Mouse (Mus musculus) small intestine, adult 2 months (tissue): ENCODE measurements around the gene 4931428F04Rik. TPM values are rescaled to one million over a fixed set of nuclear protein-coding genes. Genes with fewer than 3 reads are reported as not detected.
A peak's percentile ranks its signal among the peaks of the same experiment; 100 is the strongest.

Source experiments
- H3K27ac ChIP-seq: fragments of 200-500 bp; 2 replicates; pipeline ENCODE4 v1.5.1; 2012; ENCODE audit warnings: low read depth, low read length, control low read depth, inconsistent platforms; ENCODE audit not compliant: insufficient read depth
- H3K27me3 ChIP-seq: fragments of 200-500 bp; 2 replicates; pipeline ENCODE4 v1.6.1; 2012; ENCODE audit warnings: mild to moderate bottlenecking, moderate library complexity, low read length, inconsistent platforms; ENCODE audit not compliant: control insufficient read depth, insufficient read depth
- H3K36me3 ChIP-seq: fragments of 200-500 bp; 2 replicates; pipeline ENCODE4 v1.6.1; 2012; ENCODE audit warnings: mild to moderate bottlenecking, low read length, control low read depth, inconsistent platforms; ENCODE audit not compliant: control insufficient read depth, insufficient read depth
- H3K4me1 ChIP-seq: fragments of 200-500 bp; 2 replicates; pipeline ENCODE4 v1.6.1; 2012; ENCODE audit warnings: low read length, inconsistent platforms, mixed read lengths; ENCODE audit not compliant: control insufficient read depth, insufficient read depth, insufficient read length
- H3K4me3 ChIP-seq: fragments of 200-500 bp; 2 replicates; pipeline ENCODE4 v1.5.1; 2012; ENCODE audit warnings: low read depth, mild to moderate bottlenecking, control low read depth, inconsistent platforms, low read length, moderate library complexity
- CTCF ChIP-seq: fragments of 200-500 bp; IDR thresholded peaks from 2 replicates; pipeline ENCODE4 v1.5.1; 2012; ENCODE audit warnings: low read depth, mild to moderate bottlenecking, control low read depth, inconsistent platforms, low read length, moderate library complexity, mixed read lengths; ENCODE audit not compliant: insufficient replicate concordance, insufficient read length; ENCODE audit errors: extremely low read depth
- POLR2A ChIP-seq: fragments of 200-500 bp; IDR thresholded peaks from 2 replicates; pipeline ENCODE4 v1.6.1; 2012; ENCODE audit warnings: low read depth, mild to moderate bottlenecking, control low read depth, inconsistent platforms, low read length, moderate library complexity
- WGBS: fragments of 180-500 bp; shearing (Covaris S2); methylation state at CpG from one replicate; pipeline ENCODE4 v1.1.7; 2018; 5-methylcytosine and 5-hydroxymethylcytosine counted together
- polyA plus RNA-seq: library from polyadenylated mRNA; depleted of rRNA; stranded (reverse); fragments of >200 nt; gene quantifications from 2 replicates; pipeline ENCODE4 v1.2.3, GENCODE M21; 2012

The 4931428F04Rik gene
- polyA plus RNA-seq, 1 experiment, result 2.6 TPM

DNA sequence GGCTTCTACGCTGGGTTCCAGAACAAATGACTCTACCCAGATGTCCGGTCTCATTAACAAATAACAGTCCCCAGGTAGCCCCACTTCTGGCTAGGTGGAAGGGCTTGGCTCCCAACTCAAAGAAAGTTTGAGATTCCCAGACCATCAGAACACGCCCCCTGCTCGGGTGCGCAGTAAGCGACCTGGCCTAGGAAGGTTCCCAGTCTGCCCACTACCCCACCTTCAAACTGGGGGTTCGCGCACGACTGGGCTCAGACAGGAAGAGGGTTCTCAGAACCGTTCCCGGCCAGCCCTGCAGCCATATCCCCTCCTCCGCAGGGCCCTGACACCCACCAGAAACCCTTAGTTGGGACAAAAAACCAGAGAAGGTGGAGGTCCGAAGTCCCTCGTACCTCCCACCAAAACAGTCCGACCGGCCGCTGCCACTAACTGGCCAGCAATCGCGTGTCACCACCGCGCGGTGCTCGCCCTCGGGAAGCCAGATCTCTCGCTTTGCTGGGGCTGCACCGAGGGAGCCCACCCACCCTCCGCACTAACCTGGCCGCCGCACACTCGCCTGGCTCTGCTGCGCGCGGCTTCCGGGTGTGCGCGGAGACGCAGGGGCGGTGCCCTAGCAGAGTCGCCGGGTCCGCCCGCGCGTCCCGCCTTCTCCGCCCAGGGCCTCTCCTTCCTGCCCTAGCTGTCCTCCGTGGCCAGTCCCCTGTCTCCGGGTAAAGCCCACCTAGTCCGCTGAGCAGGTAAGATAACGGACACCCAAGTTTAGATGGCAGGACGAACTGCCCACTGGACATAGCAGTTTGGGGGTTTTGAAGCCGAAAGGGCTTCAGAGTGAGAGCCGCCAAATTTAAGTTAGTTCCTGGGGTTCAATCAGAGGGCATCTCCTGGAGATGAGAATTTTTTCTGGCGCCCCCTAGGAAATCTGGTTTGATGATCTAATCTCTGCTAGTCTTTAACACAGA, 25.4 kb downstream of the 4931428F04Rik start, which contains the start of the genes Tradd and Fbxl8:
Tradd (minus strand) TSS at position 586 of the 959 bp plus-strand sequence.
Fbxl8 (plus strand) TSS at position 625 of the 959 bp plus-strand sequence.
- H3K4me1 ChIP-seq, result peaks cover 34% of the 10 kb centered on the region
- peak within 1 kb of the TSS; percentile 99 for H3K4me3 ChIP-seq
- under 1% methylated on average over 54 of the region's 54 CpGs for WGBS
- TF ChIP-seq POLR2A (peak; percentile 76), CTCF (0 out of 2 replicates have a peak, but pooled peaks have one; percentile 15)
- no peaks in the 10 kb centered on the region for H3K27me3 ChIP-seq
- peaks cover 21% of the 10 kb centered on the region for H3K36me3 ChIP-seq
- H3K27ac ChIP-seq, result peak within 1 kb of the TSS; percentile 86

DNA sequence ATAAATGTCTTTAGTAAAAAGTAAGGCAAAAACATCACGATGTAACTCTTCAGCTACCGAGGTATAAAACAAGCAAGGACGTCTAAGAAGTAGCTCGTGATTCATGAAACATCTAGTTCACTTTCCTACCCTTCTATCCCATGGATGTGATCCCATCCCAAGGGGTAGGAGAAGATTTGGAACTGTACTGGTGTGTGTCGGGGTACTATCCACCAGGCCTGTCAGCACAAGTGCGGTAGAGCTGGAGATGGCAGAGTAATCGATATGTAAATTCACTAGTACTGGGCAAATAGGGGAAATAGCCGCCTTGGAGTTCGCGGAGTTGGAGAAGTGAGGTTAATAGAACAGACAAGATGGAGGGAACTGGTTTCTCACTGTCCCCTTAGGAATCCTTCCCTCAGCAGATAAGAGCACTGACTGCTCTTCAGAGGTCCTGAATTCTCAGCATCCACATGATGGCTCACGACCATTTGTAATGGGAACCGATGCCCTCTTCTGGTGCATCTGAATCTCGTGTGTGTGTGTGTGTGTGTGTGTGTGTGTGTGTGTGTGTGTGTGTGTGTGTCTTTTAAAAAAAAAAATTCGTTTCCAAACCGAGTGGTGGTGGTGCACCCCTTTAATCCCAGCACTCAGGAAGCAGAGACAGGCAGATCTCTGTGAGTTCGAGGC, 26.3 kb downstream of the 4931428F04Rik start:
- no peak for TF ChIP-seq CTCF
- TF ChIP-seq POLR2A, result no peak
- WGBS, result 31% methylated on average over 16 of the region's 16 CpGs
- Histone ChIP-seq H3K27ac (peak overlapping the region; percentile 86), H3K4me3 (peak overlapping the region; percentile 99), H3K36me3 (peaks cover 25% of the 10 kb centered on the region), H3K4me1 (peaks cover 32% of the 10 kb centered on the region), H3K27me3 (no peaks in the 10 kb centered on the region)

DNA sequence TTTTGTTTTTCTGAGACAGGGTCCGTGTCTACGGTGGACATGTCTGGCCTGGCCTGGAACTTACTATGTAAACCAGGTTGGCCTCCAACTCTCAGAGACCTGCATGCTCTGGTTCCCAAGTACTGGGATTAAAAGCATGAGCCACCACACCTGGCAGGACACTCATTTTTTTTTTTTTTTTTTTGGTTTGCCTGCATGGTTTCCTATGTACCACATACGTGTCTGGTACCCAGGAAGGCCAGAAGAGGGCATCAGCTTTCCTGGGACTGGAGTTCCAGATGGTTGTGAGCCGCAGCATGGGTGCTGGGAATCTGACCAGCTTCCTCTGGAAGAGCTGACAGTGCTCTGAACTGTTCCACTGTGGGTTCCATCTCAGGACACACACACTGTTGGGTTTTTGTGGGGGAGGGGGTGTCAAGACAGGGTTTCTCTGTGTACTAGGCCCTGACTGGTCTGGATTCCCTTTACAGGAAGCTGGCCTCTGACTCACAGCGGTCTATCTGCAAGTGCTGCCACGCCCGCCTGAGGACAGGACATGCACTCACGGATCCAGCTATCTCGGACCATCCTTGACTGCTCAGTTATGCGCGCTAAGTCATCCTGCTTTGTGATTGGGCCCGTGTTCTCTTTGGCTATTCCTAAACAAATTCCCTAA, 28.2 kb downstream of the 4931428F04Rik start:
- Histone ChIP-seq H3K27ac (peak overlapping the region; percentile 62), H3K4me1 (peaks cover 30% of the 10 kb centered on the region), H3K4me3 (no peak overlapping the region), H3K27me3 (no peaks in the 10 kb centered on the region), H3K36me3 (peaks cover 13% of the 10 kb centered on the region)
- TF ChIP-seq CTCF (peak; percentile 14; the same call in 1 of the 2 replicates), POLR2A (no peak)
- WGBS, result 79% methylated on average over 12 of the region's 12 CpGs

DNA sequence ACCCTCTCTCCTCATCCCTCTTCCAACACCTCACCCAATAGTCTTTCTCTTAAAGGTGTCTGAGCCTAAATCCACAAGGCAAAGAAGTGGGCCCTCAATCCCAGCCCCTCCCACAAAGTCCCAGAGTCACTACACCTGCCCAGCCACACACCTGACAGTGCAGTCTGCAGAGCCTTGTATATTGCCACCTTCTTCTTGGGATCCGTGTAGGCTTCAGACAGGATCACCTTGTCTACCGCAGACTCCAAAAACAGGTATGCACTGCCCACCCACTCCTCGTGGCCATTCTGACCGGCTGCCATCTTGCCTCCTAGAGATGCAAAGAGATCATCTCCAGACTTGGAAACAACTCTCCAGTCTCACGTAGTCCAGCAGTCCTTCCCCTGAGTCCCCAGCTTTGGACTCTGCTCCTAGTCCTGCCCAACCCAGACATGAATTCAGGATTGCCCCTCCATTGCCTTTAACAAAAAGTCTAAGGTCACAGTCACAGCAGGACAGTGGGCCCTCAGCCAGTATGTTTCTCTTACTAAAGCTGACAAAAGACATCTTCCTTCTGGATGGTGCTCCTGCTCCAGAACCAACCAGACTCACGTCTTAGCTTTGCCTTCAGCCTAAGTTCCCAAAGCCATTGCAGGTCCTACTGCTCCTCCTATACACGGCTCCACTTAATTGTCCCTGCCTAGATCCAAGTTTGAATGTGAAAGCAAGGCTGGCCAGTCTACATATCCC, 29.1 kb downstream of the 4931428F04Rik start:
- Histone ChIP-seq H3K27ac (peak overlapping the region; percentile 17), H3K36me3 (peaks cover 13% of the 10 kb centered on the region), H3K27me3 (no peaks in the 10 kb centered on the region), H3K4me1 (peaks cover 30% of the 10 kb centered on the region), H3K4me3 (no peak overlapping the region)
- WGBS, result 76% methylated on average over 7 of the region's 7 CpGs
- TF ChIP-seq POLR2A (no peak), CTCF (no peak)

DNA sequence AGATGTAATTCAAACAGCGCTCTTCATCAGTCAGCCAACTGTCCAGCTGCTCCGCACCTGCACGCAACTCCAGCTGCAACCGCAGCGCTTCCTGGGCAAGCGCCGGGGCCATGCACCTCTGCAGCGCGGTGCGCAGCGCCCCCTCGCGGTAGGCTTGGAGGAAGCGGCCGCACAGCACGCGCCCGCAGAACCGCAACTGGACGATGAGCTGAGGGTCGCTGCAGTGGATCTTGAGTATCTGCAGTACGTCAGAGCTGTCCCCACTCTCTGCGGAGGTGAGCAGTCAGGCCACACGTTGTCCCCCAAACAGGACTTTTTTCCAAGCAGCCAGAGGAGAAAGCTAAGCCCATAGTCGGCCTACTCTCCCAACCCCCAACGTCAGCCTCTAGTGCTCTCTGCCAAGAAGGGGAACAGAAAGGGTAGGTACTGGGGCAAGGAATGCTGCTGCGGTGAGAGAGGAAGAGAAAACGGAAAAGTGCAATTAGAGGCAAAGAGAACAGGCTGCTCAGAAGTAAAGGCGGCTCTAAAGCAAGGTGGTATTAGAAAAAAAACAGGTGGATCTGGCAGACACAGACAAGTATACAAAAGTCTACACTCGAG, 29.8 kb downstream of the 4931428F04Rik start:
- H3K36me3 ChIP-seq, result peaks cover 13% of the 10 kb centered on the region
- no peaks in the 10 kb centered on the region for H3K27me3 ChIP-seq
- peak overlapping the region; percentile 36 for H3K4me3 ChIP-seq
- no peak overlapping the region for H3K27ac ChIP-seq
- TF ChIP-seq POLR2A (no peak; the same call in 1 of the 2 replicates), CTCF (peak; percentile 82)
- 11% methylated on average over 30 of the region's 30 CpGs for WGBS
- peaks cover 32% of the 10 kb centered on the region for H3K4me1 ChIP-seq

DNA sequence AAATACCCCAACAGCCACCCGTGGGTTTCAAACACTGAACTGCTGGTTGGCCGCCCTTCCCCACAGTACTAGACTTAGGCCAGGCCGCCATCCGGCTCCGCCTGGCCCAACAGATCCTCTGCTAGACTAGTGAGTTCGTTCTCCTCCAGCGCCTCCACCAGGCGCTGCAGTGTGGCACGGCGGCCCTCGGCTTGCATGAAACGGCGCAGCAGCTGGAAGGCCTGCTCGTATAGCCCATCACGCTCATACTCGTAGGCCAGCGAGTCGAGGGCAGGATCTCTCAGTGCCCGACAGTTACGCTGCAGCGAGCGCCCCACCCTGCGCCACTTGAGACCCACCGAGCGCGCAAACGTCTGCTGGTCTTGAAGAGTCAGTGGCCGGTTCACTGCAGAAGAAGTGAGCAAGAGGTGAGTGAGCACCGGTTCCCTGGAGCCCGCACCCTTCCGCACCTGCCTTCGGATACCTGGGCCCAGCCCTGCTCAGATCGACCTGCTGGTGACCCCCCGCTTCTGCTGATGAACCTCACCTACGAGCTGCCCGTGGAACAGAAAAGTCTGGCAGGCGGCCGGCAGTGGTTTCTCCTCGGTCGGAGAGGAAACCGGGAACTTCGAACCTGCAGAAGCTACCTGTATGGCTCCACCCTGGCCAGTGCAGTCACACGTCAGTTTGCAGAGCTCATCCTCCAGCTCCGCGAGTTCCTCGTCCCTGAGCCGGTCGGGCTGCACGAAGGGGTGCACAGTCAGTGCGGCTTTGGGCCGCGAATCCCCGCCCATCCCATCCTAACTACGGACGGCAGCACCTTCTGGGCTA, 30.5 kb downstream of the 4931428F04Rik start:
- Histone ChIP-seq H3K4me3 (peak overlapping the region; percentile 36), H3K27me3 (no peaks in the 10 kb centered on the region), H3K36me3 (peaks cover 13% of the 10 kb centered on the region), H3K4me1 (peaks cover 38% of the 10 kb centered on the region), H3K27ac (no peak overlapping the region)
- 69% methylated on average over 55 of the region's 55 CpGs for WGBS
- TF ChIP-seq CTCF (no peak), POLR2A (no peak)
